Mouse (Mus musculus) MEL (cell line): ENCODE measurements around the gene Efhd2.

Experiments used
- BHLHE40 ChIP-seq: IDR thresholded peaks from 2 replicates; pipeline ENCODE4 v1.6.1; 2012; ENCODE audit warnings: low read depth, mild to moderate bottlenecking, inconsistent platforms, low read length, improper control_type of control experiment, borderline replicate concordance
- CTCF ChIP-seq, 3 experiments: IDR thresholded peaks in 2 of 3; conservative IDR thresholded peaks in 1 of 3; 2 replicates each; pipeline ENCODE4 v1.5.1; 2011 to 2012; ENCODE audit warnings: low read length in 3 of 3, low read depth in 2 of 3, mild to moderate bottlenecking in 2 of 3, improper control_type of control experiment in 1 of 3, inconsistent platforms in 1 of 3, mixed read lengths in 1 of 3, moderate library complexity in 1 of 3; ENCODE audit not compliant: control insufficient read depth in 1 of 3, insufficient read depth in 1 of 3, poor library complexity in 1 of 3, severe bottlenecking in 1 of 3
- E2F4 ChIP-seq: IDR thresholded peaks from 2 replicates; pipeline ENCODE4 v1.6.1; 2011; ENCODE audit warnings: low read depth, low read length, improper control_type of control experiment, borderline replicate concordance
- GABPA ChIP-seq: IDR thresholded peaks from 2 replicates; pipeline ENCODE4 v1.6.1; 2012; ENCODE audit warnings: low read depth, mild to moderate bottlenecking, inconsistent platforms, low read length, improper control_type of control experiment, moderate library complexity
- MYC ChIP-seq: IDR thresholded peaks from 2 replicates; pipeline ENCODE4 v1.6.1; 2011; ENCODE audit warnings: low read depth, mild to moderate bottlenecking, low read length, improper control_type of control experiment, moderate library complexity
- POLR2AphosphoS2 ChIP-seq: IDR thresholded peaks from 2 replicates; pipeline ENCODE4 v1.6.1; 2011; ENCODE audit warnings: low read length, improper control_type of control experiment
- POLR2AphosphoS5 ChIP-seq: IDR thresholded peaks from 2 replicates; pipeline ENCODE4 v1.6.1; 2012; ENCODE audit warnings: low read depth, borderline replicate concordance, mild to moderate bottlenecking, inconsistent platforms, low read length, moderate library complexity, mixed read lengths
- SMC3 ChIP-seq: IDR thresholded peaks from 2 replicates; pipeline ENCODE4 v1.6.1; 2011; ENCODE audit warnings: low read depth, low read length, improper control_type of control experiment
- TAL1 ChIP-seq: IDR thresholded peaks from 2 replicates; pipeline ENCODE4 v1.6.1; 2012; ENCODE audit warnings: mild to moderate bottlenecking, inconsistent platforms, low read length, moderate library complexity, mixed read lengths
- TBP ChIP-seq: IDR thresholded peaks from 2 replicates; pipeline ENCODE4 v1.8.0; 2011; ENCODE audit warnings: low read depth, low read length, improper control_type of control experiment
- TCF12 ChIP-seq: IDR thresholded peaks from 2 replicates; pipeline ENCODE4 v1.6.1; 2014; ENCODE audit warnings: low read depth, mild to moderate bottlenecking, inconsistent platforms, low read length, improper control_type of control experiment, moderate library complexity
- ZC3H11A ChIP-seq: IDR thresholded peaks from 2 replicates; pipeline ENCODE4 v1.6.1; 2012; ENCODE audit warnings: low read depth, mild to moderate bottlenecking, inconsistent platforms, low read length, improper control_type of control experiment
- ZMIZ1 ChIP-seq: IDR thresholded peaks from 2 replicates; pipeline ENCODE4 v1.6.1; 2012; ENCODE audit warnings: low read depth, mild to moderate bottlenecking, inconsistent platforms, low read length, improper control_type of control experiment, moderate library complexity
- ZNF384 ChIP-seq: IDR thresholded peaks from 2 replicates; pipeline ENCODE4 v1.6.1; 2012; ENCODE audit warnings: low read depth, mild to moderate bottlenecking, inconsistent platforms, low read length, improper control_type of control experiment

DNA sequence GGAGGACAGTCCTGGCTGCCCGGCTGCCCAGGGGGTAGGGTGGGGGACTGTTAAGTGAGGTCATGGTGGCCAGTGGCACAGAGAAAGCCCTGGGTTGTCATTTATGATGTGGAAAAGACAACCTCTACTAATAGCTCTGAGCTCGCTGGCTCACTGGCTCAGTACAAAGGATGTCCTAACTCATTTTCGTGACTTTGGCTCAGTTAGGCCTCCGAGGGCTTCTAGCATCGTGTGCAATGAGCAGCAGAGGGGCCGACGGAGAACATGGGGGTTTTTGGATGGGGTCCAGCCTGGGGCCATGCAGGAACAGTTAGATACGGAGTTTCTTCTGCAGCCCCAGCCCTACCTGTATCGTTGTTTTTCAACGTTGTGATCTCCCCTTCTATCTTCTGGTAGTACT lies 45.7 kb upstream of the Efhd2 start:
- TF ChIP-seq CTCF (IDR thresholded peaks at IDR 0.05 in 2 of 3, conservative IDR thresholded peaks at IDR 0.05 in 1 of 3; ENCODE audit: control insufficient read depth in 1 of 3, insufficient read depth in 1 of 3, low read depth in 2 of 3, low read length in 3 of 3, poor library complexity in 1 of 3, severe bottlenecking in 1 of 3) (no peak), ZNF384 (no peak), POLR2AphosphoS5 (no peak), SMC3 (no peak), ZC3H11A (no peak), BHLHE40 (no peak), MYC (no peak), GABPA (no peak), TBP (no peak), ZMIZ1 (no peak), E2F4 (no peak), TAL1 (no peak), TCF12 (no peak), POLR2AphosphoS2 (no peak)
